Mouse (Mus musculus) limb, embryonic 10.5 days (tissue): Measurements from ENCODE around the gene Zscan5b. TPM values are rescaled to one million over a fixed set of nuclear protein-coding genes. Genes with fewer than 3 reads are reported as not detected.
"Not testable (repeated sequence)": the region's sequence is repeated elsewhere in the genome, so short reads cannot be mapped to it uniquely, and the experiment has no call there.

ENCODE experiments used
- DNase-seq: peaks from one replicate; pipeline ENCODE4 v3.0.0-alpha.2; 2017; ENCODE audit warnings: low spot score
- H3K27ac ChIP-seq: fragments of 300-500 bp; sonication (generic); 2 replicates; pipeline ENCODE4 v1.5.1; 2016; ENCODE audit warnings: mild to moderate bottlenecking
- H3K27me3 ChIP-seq: fragments of 300-500 bp; sonication (generic); 2 replicates; pipeline ENCODE4 v1.6.1; 2016; ENCODE audit warnings: low read depth, mild to moderate bottlenecking; ENCODE audit not compliant: poor library complexity, severe bottlenecking
- H3K36me3 ChIP-seq: fragments of 300-500 bp; sonication (generic); 2 replicates; pipeline ENCODE4 v1.6.1; 2016; ENCODE audit warnings: mild to moderate bottlenecking, moderate library complexity
- H3K4me1 ChIP-seq: fragments of 300-500 bp; sonication (generic); 2 replicates; pipeline ENCODE4 v1.6.1; 2016
- H3K4me3 ChIP-seq: fragments of 300-500 bp; sonication (generic); 2 replicates; pipeline ENCODE4 v1.5.1; 2016; ENCODE audit warnings: mild to moderate bottlenecking, moderate library complexity
- H3K9me3 ChIP-seq: fragments of 300-500 bp; sonication (generic); replicated peaks from 2 replicates; pipeline ENCODE4 v1.6.1; 2016; ENCODE audit warnings: mild to moderate bottlenecking
- WGBS: fragments of 180-500 bp; shearing (Covaris S2); methylation state at CpG from one replicate; pipeline ENCODE4 v1.1.7; 2016; 5-methylcytosine and 5-hydroxymethylcytosine counted together
- polyA plus RNA-seq: library from polyadenylated mRNA; unstranded; fragments of >200 nt; fragmentation: Nextera tagmentation; extraction: Ambion mirVana; gene quantifications from 2 replicates; pipeline ENCODE4 v1.2.1, GENCODE M21; 2016

The Zscan5b gene
- polyA plus RNA-seq, 1 experiment from 2014 or later, result not detected

- DNase-seq, result no peak
- WGBS, result 89% methylated on average over 4 of the region's 4 CpGs
- no peaks in the 10 kb centered on the region for H3K27me3 ChIP-seq
- no peak overlapping the region for H3K4me3 ChIP-seq
- H3K36me3 ChIP-seq, result no peaks in the 10 kb centered on the region
- H3K9me3 ChIP-seq, result 0 out of 2 replicates have a peak, but pooled peaks cover 2% of the 10 kb centered on the region
- H3K27ac ChIP-seq, result no peak overlapping the region
- no peaks in the 10 kb centered on the region for H3K4me1 ChIP-seq
These were observed 35.3 kb downstream of the Zscan5b start for GRCm38 (mm10) chr7:6257386-6257785.

GRCm38 (mm10) chr7:6258232-6259220 is 36.4 kb downstream of the Zscan5b start:
- no peak for DNase-seq
- H3K4me3 ChIP-seq, result no peak overlapping the region
- H3K27me3 ChIP-seq, result no peaks in the 10 kb centered on the region
- no peaks in the 10 kb centered on the region for H3K4me1 ChIP-seq
- 0 out of 2 replicates have a peak, but pooled peaks cover 2% of the 10 kb centered on the region for H3K9me3 ChIP-seq
- 43% methylated on average over 16 of the region's 16 CpGs for WGBS
- no peak overlapping the region for H3K27ac ChIP-seq
- H3K36me3 ChIP-seq, result no peaks in the 10 kb centered on the region

- WGBS, result 47% methylated on average over 2 of the region's 2 CpGs
- not testable (repeated sequence) for H3K27me3 ChIP-seq, H3K27ac ChIP-seq, H3K9me3 ChIP-seq, DNase-seq, H3K36me3 ChIP-seq, H3K4me3 ChIP-seq, H3K4me1 ChIP-seq
These were observed 37.9 kb downstream of the Zscan5b start for GRCm38 (mm10) chr7:6260004-6260403.

- no peaks in the 10 kb centered on the region for H3K4me1 ChIP-seq
- no peak overlapping the region for H3K4me3 ChIP-seq
- H3K36me3 ChIP-seq, result no peaks in the 10 kb centered on the region
- WGBS, result 84% methylated on average over 3 of the region's 3 CpGs
- no peak for DNase-seq
- H3K9me3 ChIP-seq, result 0 out of 2 replicates have a peak, but pooled peaks cover 2% of the 10 kb centered on the region
- H3K27ac ChIP-seq, result no peak overlapping the region
- H3K27me3 ChIP-seq, result no peaks in the 10 kb centered on the region
These were observed 40.0 kb downstream of the Zscan5b start for GRCm38 (mm10) chr7:6262120-6262519.

GRCm38 (mm10) chr7:6262984-6263383 is 40.9 kb downstream of the Zscan5b start:
- H3K4me3 ChIP-seq, result no peak overlapping the region
- WGBS, result 82% methylated on average over 4 of the region's 4 CpGs

GRCm38 (mm10) chr7:6265695-6266094 is 43.6 kb downstream of the Zscan5b start:
- 62% methylated on average over 8 of the region's 8 CpGs for WGBS
- Histone ChIP-seq H3K27me3 (no peaks in the 10 kb centered on the region), H3K27ac (no peak overlapping the region), H3K4me1 (no peaks in the 10 kb centered on the region), H3K36me3 (no peaks in the 10 kb centered on the region), H3K9me3 (0 out of 2 replicates have a peak, but pooled peaks cover 2% of the 10 kb centered on the region), H3K4me3 (no peak overlapping the region)
- DNase-seq, result peak; percentile 39

More at GRCm38 (mm10) chr7:6262984-6263383, 40.9 kb downstream of the Zscan5b start:
- DNase-seq, result no peak
- H3K36me3 ChIP-seq, result no peaks in the 10 kb centered on the region
- H3K27ac ChIP-seq, result no peak overlapping the region
- 0 out of 2 replicates have a peak, but pooled peaks cover 2% of the 10 kb centered on the region for H3K9me3 ChIP-seq
- H3K4me1 ChIP-seq, result no peaks in the 10 kb centered on the region
- H3K27me3 ChIP-seq, result no peaks in the 10 kb centered on the region

- 54% methylated on average over 3 of the region's 3 CpGs for WGBS
These were observed 55.8 kb downstream of the Zscan5b start for GRCm38 (mm10) chr7:6277906-6278305.

GRCm38 (mm10) chr7:6282749-6283148 is 60.7 kb downstream of the Zscan5b start:
- Histone ChIP-seq H3K36me3 (no peaks in the 10 kb centered on the region), H3K27me3 (no peaks in the 10 kb centered on the region), H3K9me3 (no peaks in the 10 kb centered on the region), H3K4me3 (peak overlapping the region; percentile 61), H3K27ac (peak overlapping the region; percentile 87; the same call in 1 of the 2 replicates), H3K4me1 (peaks cover 15% of the 10 kb centered on the region)
- DNase-seq, result peak; percentile 67
- 2% methylated on average over 1 of the region's 1 CpGs for WGBS

More at GRCm38 (mm10) chr7:6277906-6278305, 55.8 kb downstream of the Zscan5b start:
- no peak overlapping the region for H3K4me3 ChIP-seq
- no peak overlapping the region for H3K27ac ChIP-seq
- H3K9me3 ChIP-seq, result no peaks in the 10 kb centered on the region
- no peaks in the 10 kb centered on the region for H3K27me3 ChIP-seq
- no peaks in the 10 kb centered on the region for H3K36me3 ChIP-seq
- no peaks in the 10 kb centered on the region for H3K4me1 ChIP-seq
- no peak for DNase-seq

- H3K4me1 ChIP-seq, result peaks cover 15% of the 10 kb centered on the region
- no peaks in the 10 kb centered on the region for H3K27me3 ChIP-seq
These were observed 61.5 kb downstream of the Zscan5b start for GRCm38 (mm10) chr7:6283451-6284075.

GRCm38 (mm10) chr7:6284442-6285012 is 62.4 kb downstream of the Zscan5b start:
- no peaks in the 10 kb centered on the region for H3K9me3 ChIP-seq
- H3K27ac ChIP-seq, result no peak overlapping the region
- no peak overlapping the region for H3K4me3 ChIP-seq
- WGBS, result 83% methylated on average over 4 of the region's 4 CpGs
- H3K36me3 ChIP-seq, result no peaks in the 10 kb centered on the region
- H3K27me3 ChIP-seq, result no peaks in the 10 kb centered on the region
- peaks cover 15% of the 10 kb centered on the region for H3K4me1 ChIP-seq
- DNase-seq, result no peak

More at GRCm38 (mm10) chr7:6283451-6284075, 61.5 kb downstream of the Zscan5b start:
- Histone ChIP-seq H3K36me3 (no peaks in the 10 kb centered on the region), H3K4me3 (peak overlapping the region; percentile 61), H3K27ac (peak overlapping the region; percentile 87), H3K9me3 (no peaks in the 10 kb centered on the region)
- peak; percentile 83 for DNase-seq
- 2% methylated on average over 23 of the region's 23 CpGs for WGBS

- Histone ChIP-seq H3K36me3 (no peaks in the 10 kb centered on the region), H3K27me3 (no peaks in the 10 kb centered on the region), H3K4me1 (peaks cover 15% of the 10 kb centered on the region), H3K27ac (no peak overlapping the region), H3K9me3 (no peaks in the 10 kb centered on the region), H3K4me3 (no peak overlapping the region)
- whole genome bisulfite sequencing, result 93% methylated on average over 6 of the region's 6 CpGs
- DNase-seq, result no peak
These were observed 63.3 kb downstream of the Zscan5b start for GRCm38 (mm10) chr7:6285366-6285765.

GRCm38 (mm10) chr7:6285842-6286705 is 64.0 kb downstream of the Zscan5b start, which contains the start of gene Zfp667:
Gene Zfp667 (plus strand): TSS chr7:6286579.
- Histone ChIP-seq H3K36me3 (no peaks in the 10 kb centered on the region), H3K9me3 (no peaks in the 10 kb centered on the region), H3K27me3 (no peaks in the 10 kb centered on the region), H3K4me1 (peaks cover 15% of the 10 kb centered on the region), H3K27ac (peak within 1 kb of the TSS; percentile 82), H3K4me3 (peak within 1 kb of the TSS; percentile 65)
- DNase-seq, result peak; percentile 98
- WGBS, result 4% methylated on average over 50 of the region's 50 CpGs
